Mouse (Mus musculus) liver, adult 2 months (tissue): ENCODE data around the gene Aldob. TPM values are rescaled to one million over a fixed set of nuclear protein-coding genes. Genes with fewer than 3 reads are reported as not detected.

Source experiments
- DNase-seq: peaks from one replicate; pipeline ENCODE4 v3.0.0-alpha.2; 2011; ENCODE audit warnings: low read depth, low spot score; ENCODE audit errors: extremely low read depth
- H3K27ac ChIP-seq: fragments of 200-500 bp; replicated peaks from 2 replicates; pipeline ENCODE4 v1.5.1; 2012; ENCODE audit warnings: low read depth, mild to moderate bottlenecking, control low read depth, inconsistent platforms, low read length; ENCODE audit not compliant: insufficient read depth
- H3K27me3 ChIP-seq: fragments of 200-500 bp; 2 replicates; pipeline ENCODE4 v1.6.1; 2012; ENCODE audit warnings: mild to moderate bottlenecking, moderate library complexity, low read length, inconsistent platforms; ENCODE audit not compliant: control insufficient read depth, insufficient read depth
- H3K36me3 ChIP-seq: fragments of 200-500 bp; 2 replicates; pipeline ENCODE4 v1.6.1; 2012; ENCODE audit warnings: low read length, inconsistent platforms; ENCODE audit not compliant: control insufficient read depth, insufficient read depth
- H3K4me1 ChIP-seq: fragments of 200-500 bp; 2 replicates; pipeline ENCODE4 v1.6.1; 2011; ENCODE audit warnings: low read length; ENCODE audit not compliant: control insufficient read depth, insufficient read depth
- H3K4me3 ChIP-seq: fragments of 200-500 bp; 2 replicates; pipeline ENCODE4 v1.5.1; 2011; ENCODE audit warnings: low read depth, mild to moderate bottlenecking, control low read depth, low read length, moderate library complexity; ENCODE audit not compliant: insufficient read depth
- H3K79me2 ChIP-seq: fragments of 200-500 bp; 2 replicates; pipeline ENCODE4 v1.6.1; 2012; ENCODE audit warnings: inconsistent platforms, mild to moderate bottlenecking, low read length, moderate library complexity; ENCODE audit not compliant: control insufficient read depth, insufficient read depth
- H3K9ac ChIP-seq: fragments of 200-500 bp; 2 replicates; pipeline ENCODE4 v1.6.1; 2012; ENCODE audit warnings: low read depth, mild to moderate bottlenecking, control low read depth, inconsistent platforms, low read length
- CTCF ChIP-seq: fragments of 200-500 bp; IDR thresholded peaks from 2 replicates; pipeline ENCODE4 v1.5.1; 2011; ENCODE audit warnings: low read depth, low read length, control low read depth
- POLR2A ChIP-seq: fragments of 200-500 bp; IDR thresholded peaks from 2 replicates; pipeline ENCODE4 v1.6.1; 2011; ENCODE audit warnings: low read length, control low read depth; ENCODE audit not compliant: insufficient read depth; ENCODE audit errors: extremely low read depth
- WGBS: fragments of 180-500 bp; shearing (Covaris S2); methylation state at CpG from one replicate; pipeline ENCODE4 v1.1.7; 2018; 5-methylcytosine and 5-hydroxymethylcytosine counted together
- polyA plus RNA-seq: library from polyadenylated mRNA; depleted of rRNA; stranded (reverse); fragments of >200 nt; gene quantifications from 2 replicates; pipeline ENCODE4 v1.2.3, GENCODE M21; 2012; rRNA removed
- total RNA-seq: library from RNA; depleted of rRNA; stranded (reverse); fragments of >200 nt; gene quantifications from 2 replicates; pipeline ENCODE4 v1.2.3, GENCODE M21; 2014; rRNA removed

The Aldob gene
- total and polyA plus RNA-seq, 2 experiments = 2,627 to 3,924 TPM

DNA sequence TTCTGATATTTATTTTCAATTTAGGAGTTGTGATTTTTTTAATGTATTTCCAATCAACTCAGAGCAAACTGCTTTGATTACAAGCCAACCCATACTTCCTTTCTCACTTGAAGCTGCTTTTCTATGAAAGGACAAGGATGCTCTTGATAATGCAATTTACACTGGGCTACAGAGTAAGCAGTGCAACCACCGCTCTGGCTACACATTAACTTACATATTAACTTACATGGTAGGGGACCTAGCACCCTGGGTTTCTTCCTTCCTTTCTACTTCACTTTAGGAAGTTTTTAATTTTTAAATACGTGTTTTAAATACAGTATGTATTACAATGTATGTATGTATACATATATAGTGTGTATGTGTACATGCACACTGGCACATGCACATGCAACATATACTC, 40.2 kb downstream of the Aldob start:
- TF ChIP-seq POLR2A = no peak
- no peak for TF ChIP-seq CTCF
- Histone ChIP-seq H3K27ac (no peak overlapping the region), H3K4me1 (peaks cover 15% of the 10 kb centered on the region; the same call in 1 of the 2 replicates), H3K4me3 (no peak overlapping the region), H3K79me2 (peaks cover 4% of the 10 kb centered on the region), H3K9ac (no peak overlapping the region), H3K27me3 (no peaks in the 10 kb centered on the region), H3K36me3 (peaks cover 16% of the 10 kb centered on the region)
- DNase-seq = peak; percentile 27
- 46% methylated on average over 2 of the region's 2 CpGs for WGBS

DNA sequence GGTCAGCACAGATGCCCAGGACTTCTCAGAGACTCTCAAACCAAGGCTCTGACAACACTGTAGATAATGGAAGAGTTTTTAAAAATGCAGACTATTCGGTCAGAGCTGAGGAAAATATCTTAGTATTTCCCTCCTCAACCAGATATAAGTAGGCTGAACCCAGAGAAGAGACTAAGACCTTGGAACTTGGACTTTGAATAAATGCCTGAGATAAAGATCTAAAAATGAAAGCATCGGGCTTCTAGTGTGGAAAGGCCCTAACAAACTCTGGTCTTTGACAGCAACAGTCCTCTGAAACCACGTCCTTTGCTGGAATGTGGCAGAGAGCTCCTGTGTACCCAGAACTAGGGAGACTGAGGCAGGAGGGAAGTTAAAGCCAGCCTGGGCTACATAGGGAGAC, 43.0 kb downstream of the Aldob start, which contains the start of gene Baat:
TSS of gene Baat (minus strand) at position 172 of the 400 bp plus-strand sequence.
- WGBS = 16% methylated on average over 3 of the region's 3 CpGs
- DNase-seq = peak; percentile 91
- TF ChIP-seq POLR2A (no peak), CTCF (no peak)
- H3K9ac ChIP-seq = peak within 1 kb of the TSS; percentile 82
- peaks cover 18% of the 10 kb centered on the region for H3K36me3 ChIP-seq
- H3K4me1 ChIP-seq = peaks cover 26% of the 10 kb centered on the region
- H3K27me3 ChIP-seq = no peaks in the 10 kb centered on the region
- H3K4me3 ChIP-seq = peak within 1 kb of the TSS; percentile 69
- H3K79me2 ChIP-seq = peaks cover 16% of the 10 kb centered on the region
- peak within 1 kb of the TSS; percentile 88 for H3K27ac ChIP-seq

DNA sequence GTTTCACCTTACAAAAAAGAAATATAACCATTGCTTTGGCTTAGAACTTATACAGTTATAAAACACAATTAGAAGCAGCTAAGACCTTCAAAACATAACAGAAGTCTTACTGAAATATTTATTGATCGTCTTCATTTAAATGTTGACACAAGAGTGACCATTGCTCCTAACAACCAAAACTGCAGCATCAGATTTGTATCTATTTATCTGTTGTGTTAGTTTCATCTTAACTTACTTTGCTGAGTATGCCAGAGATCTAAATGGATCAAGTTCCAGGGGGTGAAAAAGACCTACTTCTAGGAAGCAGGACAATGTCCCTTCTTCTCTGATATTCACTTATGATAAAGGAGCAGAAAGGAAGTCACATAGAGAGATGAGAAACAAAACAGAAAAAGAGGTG, 45.8 kb downstream of the Aldob start:
- Histone ChIP-seq H3K4me3 (peak overlapping the region; percentile 60), H3K27ac (peak overlapping the region; percentile 99), H3K27me3 (no peaks in the 10 kb centered on the region), H3K36me3 (peaks cover 38% of the 10 kb centered on the region), H3K4me1 (peaks cover 19% of the 10 kb centered on the region), H3K79me2 (peaks cover 16% of the 10 kb centered on the region), H3K9ac (peak overlapping the region; percentile 96)
- peak; percentile 91 for DNase-seq
- no peak for TF ChIP-seq POLR2A
- TF ChIP-seq CTCF = no peak
- 27% methylated on average over 1 of the region's 1 CpGs for WGBS

Other genes with a start within 250 kb of the Aldob start
- 44.7 and 70.2 TPM in 2 replicates for gene Acnat2, start 141.4 kb downstream of the Aldob start, total RNA-seq
- 28.6 and 48.6 TPM in 2 replicates for gene Acnat2, start 141.4 kb downstream of the Aldob start, polyA plus RNA-seq
- 92.1 and 112 TPM in 2 replicates for gene Acnat1, start 75.6 kb downstream of the Aldob start, total RNA-seq
- gene Acnat1, start 75.6 kb downstream of the Aldob start, polyA plus RNA-seq = 38.6 and 38.8 TPM in 2 replicates
- gene Baat, start 43.0 kb downstream of the Aldob start, total RNA-seq = 245 and 304 TPM in 2 replicates
- 73.9 and 76.0 TPM in 2 replicates for gene Baat, start 43.0 kb downstream of the Aldob start, polyA plus RNA-seq
- 30.1 and 32.2 TPM in 2 replicates for gene Mrpl50, start 28.5 kb downstream of the Aldob start, total RNA-seq
- 4.9 and 7.2 TPM in 2 replicates for gene Mrpl50, start 28.5 kb downstream of the Aldob start, polyA plus RNA-seq
- 5.2 and 6.4 TPM in 2 replicates for gene Zfp189, start 28.4 kb downstream of the Aldob start, total RNA-seq
- 1.1 and 1.5 TPM in 2 replicates for gene Zfp189, start 28.4 kb downstream of the Aldob start, polyA plus RNA-seq
- gene Tmem246, start 48.3 kb upstream of the Aldob start, total RNA-seq = 0.27 and 0.46 TPM in 2 replicates
- 0.51 and 0.59 TPM in 2 replicates for gene Tmem246, start 48.3 kb upstream of the Aldob start, polyA plus RNA-seq
- 18.3 and 20.0 TPM in 2 replicates for gene Rnf20, start 82.5 kb upstream of the Aldob start, total RNA-seq
- 8.5 and 8.7 TPM in 2 replicates for gene Rnf20, start 82.5 kb upstream of the Aldob start, polyA plus RNA-seq
- gene Ppp3r2, start 132.5 kb upstream of the Aldob start, total RNA-seq = not detected in 2 replicates
- gene Ppp3r2, start 132.5 kb upstream of the Aldob start, polyA plus RNA-seq = not detected in 2 replicates